Mouse (Mus musculus): ENCODE data around the gene Snx29. TPM values are rescaled to one million over a fixed set of nuclear protein-coding genes. Genes with fewer than 3 reads are reported as not detected.
"Not testable (repeated sequence)": the region's sequence is repeated elsewhere in the genome, so short reads cannot be mapped to it uniquely, and the experiment has no call there.

Gene Snx29
- polyA plus RNA-seq, 1 experiment from 2014 or later: 17.2 TPM

- Histone ChIP-seq H3K4me3 (no peak overlapping the region), H3K27me3 (no peaks in the 10 kb centered on the region), H3K27ac (replicated peaks) (no peak overlapping the region), H3K4me1 (replicated peaks) (peaks cover 5% of the 10 kb centered on the region; the same call in 1 of the 2 replicates), H3K36me3 (no peaks in the 10 kb centered on the region), H3K9ac (no peak overlapping the region), H3K4me2 (no peak overlapping the region), H3K9me3 (no peaks in the 10 kb centered on the region)
- ATAC-seq (ENCODE audit: low FRiP score, low read depth): no peak
- WGBS: 74% methylated on average over 9 of the region's 9 CpGs
These were observed 184.6 kb downstream of the Snx29 start for GRCm38 (mm10) chr16:11507188-11507731.

GRCm38 (mm10) chr16:11508341-11508740 lies 185.6 kb downstream of the Snx29 start:
- H3K9ac ChIP-seq: no peak overlapping the region
- no peaks in the 10 kb centered on the region for H3K9me3 ChIP-seq
- no peaks in the 10 kb centered on the region for H3K36me3 ChIP-seq
- ATAC-seq (ENCODE audit: low FRiP score, low read depth): no peak
- peaks cover 5% of the 10 kb centered on the region; the same call in 1 of the 2 replicates for H3K4me1 ChIP-seq (replicated peaks)
- WGBS: 92% methylated on average over 7 of the region's 7 CpGs
- H3K27me3 ChIP-seq: no peaks in the 10 kb centered on the region
- no peak overlapping the region for H3K27ac ChIP-seq (replicated peaks)
- H3K4me3 ChIP-seq: no peak overlapping the region
- no peak overlapping the region for H3K4me2 ChIP-seq

- peaks cover 5% of the 10 kb centered on the region; the same call in 1 of the 2 replicates for H3K4me1 ChIP-seq (replicated peaks)
- no peak for ATAC-seq (ENCODE audit: low FRiP score, low read depth)
- 95% methylated on average over 2 of the region's 2 CpGs for WGBS
These were observed 187.7 kb downstream of the Snx29 start for GRCm38 (mm10) chr16:11510416-11510815.

GRCm38 (mm10) chr16:11510854-11511253 lies 188.1 kb downstream of the Snx29 start:
- no peaks in the 10 kb centered on the region for H3K9me3 ChIP-seq
- H3K4me2 ChIP-seq: no peak overlapping the region
- no peak for ATAC-seq (ENCODE audit: low FRiP score, low read depth)
- H3K36me3 ChIP-seq: no peaks in the 10 kb centered on the region
- no peak overlapping the region for H3K9ac ChIP-seq
- no peaks in the 10 kb centered on the region for H3K27me3 ChIP-seq
- H3K27ac ChIP-seq (replicated peaks): no peak overlapping the region
- 0 out of 2 replicates have a peak, but pooled peaks cover under 1% of the 10 kb centered on the region for H3K4me1 ChIP-seq (replicated peaks)
- no peak overlapping the region for H3K4me3 ChIP-seq
- WGBS: 70% methylated on average over 3 of the region's 3 CpGs

More at GRCm38 (mm10) chr16:11510416-11510815, 187.7 kb downstream of the Snx29 start:
- Histone ChIP-seq H3K36me3 (no peaks in the 10 kb centered on the region), H3K9me3 (no peaks in the 10 kb centered on the region), H3K4me3 (no peak overlapping the region), H3K27ac (replicated peaks) (no peak overlapping the region), H3K27me3 (no peaks in the 10 kb centered on the region), H3K9ac (no peak overlapping the region), H3K4me2 (no peak overlapping the region)

- 87% methylated on average over 7 of the region's 7 CpGs for WGBS
These were observed 189.0 kb downstream of the Snx29 start for GRCm38 (mm10) chr16:11511696-11512095.

GRCm38 (mm10) chr16:11516681-11517080 lies 194.0 kb downstream of the Snx29 start:
- Histone ChIP-seq H3K27ac (replicated peaks) (no peak overlapping the region), H3K4me3 (no peak overlapping the region), H3K9me3 (no peaks in the 10 kb centered on the region), H3K36me3 (0 out of 2 replicates have a peak, but pooled peaks cover 4% of the 10 kb centered on the region), H3K27me3 (no peaks in the 10 kb centered on the region), H3K4me2 (no peak overlapping the region), H3K9ac (no peak overlapping the region), H3K4me1 (replicated peaks) (no peaks in the 10 kb centered on the region)
- ATAC-seq (ENCODE audit: low FRiP score, low read depth): no peak
- 97% methylated on average over 2 of the region's 2 CpGs for WGBS

More at GRCm38 (mm10) chr16:11511696-11512095, 189.0 kb downstream of the Snx29 start:
- ATAC-seq (ENCODE audit: low FRiP score, low read depth); H3K4me2 ChIP-seq; H3K4me3 ChIP-seq; H3K9ac ChIP-seq; H3K9me3 ChIP-seq; H3K36me3 ChIP-seq; H3K27me3 ChIP-seq; H3K4me1 ChIP-seq (replicated peaks); H3K27ac ChIP-seq (replicated peaks): not testable (repeated sequence)

- H3K4me2 ChIP-seq: no peak overlapping the region
- no peak overlapping the region for H3K9ac ChIP-seq
- no peak overlapping the region for H3K27ac ChIP-seq (replicated peaks)
- H3K36me3 ChIP-seq: 0 out of 2 replicates have a peak, but pooled peaks cover 4% of the 10 kb centered on the region
- no peaks in the 10 kb centered on the region for H3K27me3 ChIP-seq
- H3K4me3 ChIP-seq: no peak overlapping the region
- WGBS: 98% methylated on average over 6 of the region's 6 CpGs
- H3K9me3 ChIP-seq: no peaks in the 10 kb centered on the region
- ATAC-seq (ENCODE audit: low FRiP score, low read depth): no peak
- no peaks in the 10 kb centered on the region for H3K4me1 ChIP-seq (replicated peaks)
These were observed 194.7 kb downstream of the Snx29 start for GRCm38 (mm10) chr16:11517385-11517784.

- Histone ChIP-seq H3K27me3 (no peaks in the 10 kb centered on the region), H3K9ac (no peak overlapping the region), H3K4me2 (no peak overlapping the region), H3K36me3 (0 out of 2 replicates have a peak, but pooled peaks cover 4% of the 10 kb centered on the region), H3K9me3 (no peaks in the 10 kb centered on the region), H3K4me1 (replicated peaks) (no peaks in the 10 kb centered on the region), H3K27ac (replicated peaks) (no peak overlapping the region), H3K4me3 (no peak overlapping the region)
- WGBS: 89% methylated on average over 12 of the region's 12 CpGs
- no peak for ATAC-seq (ENCODE audit: low FRiP score, low read depth)
These were observed 196.2 kb downstream of the Snx29 start for GRCm38 (mm10) chr16:11518803-11519498.

- no peak overlapping the region for H3K27ac ChIP-seq (replicated peaks)
- H3K4me2 ChIP-seq: no peak overlapping the region
- H3K4me3 ChIP-seq: no peak overlapping the region
- H3K4me1 ChIP-seq (replicated peaks): peaks cover 8% of the 10 kb centered on the region; the same call in 1 of the 2 replicates
- H3K9ac ChIP-seq: no peak overlapping the region
- H3K9me3 ChIP-seq: no peaks in the 10 kb centered on the region
- no peaks in the 10 kb centered on the region for H3K36me3 ChIP-seq
- H3K27me3 ChIP-seq: no peaks in the 10 kb centered on the region
- 0 out of 2 replicates have a peak, but pooled peaks have one; percentile 27 for ATAC-seq (ENCODE audit: low FRiP score, low read depth)
- 73% methylated on average over 10 of the region's 10 CpGs for WGBS
These were observed 203.5 kb downstream of the Snx29 start for GRCm38 (mm10) chr16:11526104-11526786.

- H3K27me3 ChIP-seq: no peaks in the 10 kb centered on the region
- H3K4me3 ChIP-seq: no peak overlapping the region
- H3K4me1 ChIP-seq (replicated peaks): peaks cover 8% of the 10 kb centered on the region; the same call in 1 of the 2 replicates
- no peaks in the 10 kb centered on the region for H3K9me3 ChIP-seq
- WGBS: 73% methylated on average over 10 of the region's 10 CpGs
- no peak overlapping the region for H3K4me2 ChIP-seq
- H3K27ac ChIP-seq (replicated peaks): no peak overlapping the region
- H3K36me3 ChIP-seq: no peaks in the 10 kb centered on the region
- no peak for ATAC-seq (ENCODE audit: low FRiP score, low read depth)
- no peak overlapping the region for H3K9ac ChIP-seq
These were observed 204.3 kb downstream of the Snx29 start for GRCm38 (mm10) chr16:11526996-11527395.

GRCm38 (mm10) chr16:11530466-11531194 lies 207.9 kb downstream of the Snx29 start:
- Histone ChIP-seq H3K4me1 (replicated peaks) (peaks cover 12% of the 10 kb centered on the region; the same call in 1 of the 2 replicates), H3K9me3 (no peaks in the 10 kb centered on the region), H3K27me3 (no peaks in the 10 kb centered on the region), H3K9ac (no peak overlapping the region), H3K4me2 (no peak overlapping the region), H3K36me3 (no peaks in the 10 kb centered on the region), H3K27ac (replicated peaks) (no peak overlapping the region), H3K4me3 (no peak overlapping the region)
- no peak for ATAC-seq (ENCODE audit: low FRiP score, low read depth)
- 42% methylated on average over 13 of the region's 13 CpGs for WGBS

Data from hindbrain, embryonic 15.5 days (tissue).